Mouse (Mus musculus): Measurements from ENCODE around the gene Hivep3.

Hivep3 gene

GRCm38 (mm10) chr4:119873935-119874334, 140.4 kb downstream of the Hivep3 start:
- no peak for DNase-seq (ENCODE audit: low read depth, low spot score)

DNA sequence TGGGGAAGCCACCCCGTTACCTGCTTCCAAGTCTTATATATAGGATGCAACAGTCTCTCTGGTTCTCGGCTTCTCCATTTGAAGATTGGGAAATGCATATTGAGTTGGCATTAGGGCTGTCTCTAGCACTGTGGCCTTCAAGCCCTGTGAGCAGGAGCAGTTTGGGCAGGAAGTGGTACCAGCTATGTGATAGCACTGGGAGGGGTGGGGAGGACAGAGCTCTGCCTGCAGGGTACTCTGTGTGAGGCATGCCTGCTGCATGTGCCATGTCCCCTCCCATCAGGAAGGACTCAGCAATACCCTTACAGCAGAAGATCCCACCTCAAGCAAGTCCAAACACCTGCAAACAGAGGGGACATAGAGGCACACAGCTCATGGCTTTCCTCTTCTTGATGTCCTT, 142.0 kb downstream of the Hivep3 start:
- no peak for DNase-seq (ENCODE audit: low read depth, low spot score)

GRCm38 (mm10) chr4:119876535-119877160, 143.1 kb downstream of the Hivep3 start:
- DNase-seq (ENCODE audit: low read depth, low spot score) = no peak

GRCm38 (mm10) chr4:119878218-119878617, 144.6 kb downstream of the Hivep3 start:
- DNase-seq (ENCODE audit: low read depth, low spot score) = no peak

DNA sequence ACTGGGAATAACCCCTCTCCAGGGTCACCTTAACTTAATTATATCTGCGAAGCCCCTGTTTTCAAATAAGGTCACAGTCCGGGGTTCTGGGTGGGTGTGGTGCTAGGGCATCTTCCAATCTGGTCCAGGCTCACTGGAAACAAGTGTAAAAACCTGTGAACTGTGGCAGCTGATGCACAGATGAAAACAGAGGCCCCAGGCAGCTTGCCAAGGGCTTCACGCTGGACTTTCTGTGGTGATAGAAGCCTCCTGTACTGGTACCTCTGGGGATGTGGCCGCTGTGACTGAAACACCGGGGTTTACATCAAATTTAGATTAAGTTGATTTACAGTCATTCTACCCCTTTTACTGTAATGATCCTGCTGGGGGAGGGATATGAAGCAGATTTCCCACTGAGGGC, 146.1 kb downstream of the Hivep3 start:
- DNase-seq (ENCODE audit: low read depth, low spot score) = no peak

DNA sequence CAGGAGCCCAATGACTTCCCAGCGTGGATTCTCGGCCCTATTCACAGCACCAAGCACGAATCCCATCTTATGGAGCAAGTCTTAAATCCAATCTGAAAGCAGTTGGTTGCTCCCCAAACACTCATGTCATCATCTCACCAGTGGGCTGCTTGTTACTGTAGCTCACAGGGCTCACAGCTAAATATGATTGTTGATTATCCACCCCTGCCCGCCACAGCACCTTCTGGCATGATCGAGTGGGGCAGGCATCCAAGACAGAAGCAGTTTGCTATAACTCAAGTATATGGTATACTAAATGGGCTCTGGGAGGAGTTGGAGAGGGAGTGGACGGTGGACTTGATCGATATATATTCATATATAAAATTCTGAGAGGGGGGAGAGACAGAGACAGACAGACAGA, 146.7 kb downstream of the Hivep3 start:
- DNase-seq (ENCODE audit: low read depth, low spot score) = no peak

DNA sequence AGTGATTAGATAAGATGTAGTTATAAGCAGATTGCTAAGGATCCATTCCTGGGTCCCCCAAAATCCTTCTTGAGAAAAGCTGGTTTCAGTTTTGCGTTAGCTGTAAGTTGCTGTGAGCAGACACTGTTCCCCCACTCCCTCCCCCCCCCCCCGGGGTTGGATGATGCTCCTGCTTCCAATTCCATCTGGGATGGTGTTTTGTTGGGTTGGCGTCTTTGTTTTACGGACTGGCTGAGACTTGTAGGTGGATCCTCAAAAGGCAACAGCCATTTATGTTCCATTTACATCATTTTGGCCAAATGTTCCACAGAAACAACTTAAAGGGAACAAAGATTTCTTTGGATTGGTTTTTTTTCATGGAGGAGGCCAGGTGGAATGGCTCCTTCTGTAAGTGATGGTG, 147.7 kb downstream of the Hivep3 start:
- no peak for DNase-seq (ENCODE audit: low read depth, low spot score)

- peak; percentile 23 for DNase-seq (ENCODE audit: low read depth, low spot score)
Observed at GRCm38 (mm10) chr4:119882401-119882800, 148.8 kb downstream of the Hivep3 start.

DNA sequence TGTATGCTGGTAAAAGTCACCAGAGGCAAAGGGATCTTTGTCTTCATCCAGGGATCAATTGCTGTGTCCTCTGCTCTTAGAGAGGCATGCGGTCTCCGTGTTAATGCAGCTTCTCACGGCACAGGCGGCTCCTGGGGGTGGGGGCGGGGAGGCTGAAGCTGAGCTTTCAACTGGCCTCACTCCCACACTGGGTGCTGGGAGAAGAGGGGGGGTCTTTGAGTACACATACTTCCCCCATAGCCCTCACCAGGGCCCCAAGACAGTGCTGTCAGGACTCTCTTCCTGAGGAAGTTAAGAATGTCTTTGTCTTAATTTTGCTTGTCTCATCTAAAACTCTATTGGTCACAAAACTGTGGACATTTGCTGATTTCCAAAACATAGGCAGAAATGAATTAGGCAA, 149.2 kb downstream of the Hivep3 start:
- DNase-seq (ENCODE audit: low read depth, low spot score) = no peak

- no peak for DNase-seq (ENCODE audit: low read depth, low spot score)
Observed at GRCm38 (mm10) chr4:119886621-119887020, 153.0 kb downstream of the Hivep3 start.

DNA sequence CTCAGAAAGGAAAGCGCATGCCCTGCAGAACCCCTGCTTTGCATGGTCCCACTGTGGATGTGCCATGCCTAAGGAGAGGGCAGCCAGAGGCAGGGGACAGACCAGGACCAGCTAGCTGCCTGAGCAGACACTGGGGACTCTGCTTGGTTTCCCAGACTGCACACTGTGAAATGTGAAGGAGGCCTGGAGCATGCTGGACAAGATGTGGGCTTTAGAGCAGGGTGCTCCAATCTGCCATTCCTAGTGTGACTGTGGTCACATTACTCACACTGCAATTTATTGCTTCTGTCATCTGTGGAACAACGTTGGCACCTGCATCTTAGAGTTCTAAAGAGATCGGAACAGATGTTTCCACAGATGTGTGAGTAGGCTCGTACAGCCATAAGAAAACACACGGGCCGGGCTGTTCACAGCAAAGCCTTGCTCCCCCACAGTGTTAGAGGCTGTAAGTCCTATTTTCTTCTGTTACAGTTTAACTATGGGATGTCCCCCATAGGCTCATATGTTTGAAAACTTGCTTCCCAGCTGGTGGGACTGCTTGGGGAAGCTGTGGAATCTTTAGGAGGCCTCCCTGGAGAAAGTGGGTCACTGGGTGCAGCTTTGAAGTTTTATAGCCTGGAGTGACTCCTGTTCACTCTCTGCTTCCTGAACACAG, 154.1 kb downstream of the Hivep3 start:
- peak; percentile 17 for DNase-seq (ENCODE audit: low read depth, low spot score)

- no peak for DNase-seq (ENCODE audit: low read depth, low spot score)
Observed at GRCm38 (mm10) chr4:119889760-119890159, 156.2 kb downstream of the Hivep3 start.

GRCm38 (mm10) chr4:119893255-119893779, 159.7 kb downstream of the Hivep3 start:
- DNase-seq (ENCODE audit: low read depth, low spot score) = no peak

DNA sequence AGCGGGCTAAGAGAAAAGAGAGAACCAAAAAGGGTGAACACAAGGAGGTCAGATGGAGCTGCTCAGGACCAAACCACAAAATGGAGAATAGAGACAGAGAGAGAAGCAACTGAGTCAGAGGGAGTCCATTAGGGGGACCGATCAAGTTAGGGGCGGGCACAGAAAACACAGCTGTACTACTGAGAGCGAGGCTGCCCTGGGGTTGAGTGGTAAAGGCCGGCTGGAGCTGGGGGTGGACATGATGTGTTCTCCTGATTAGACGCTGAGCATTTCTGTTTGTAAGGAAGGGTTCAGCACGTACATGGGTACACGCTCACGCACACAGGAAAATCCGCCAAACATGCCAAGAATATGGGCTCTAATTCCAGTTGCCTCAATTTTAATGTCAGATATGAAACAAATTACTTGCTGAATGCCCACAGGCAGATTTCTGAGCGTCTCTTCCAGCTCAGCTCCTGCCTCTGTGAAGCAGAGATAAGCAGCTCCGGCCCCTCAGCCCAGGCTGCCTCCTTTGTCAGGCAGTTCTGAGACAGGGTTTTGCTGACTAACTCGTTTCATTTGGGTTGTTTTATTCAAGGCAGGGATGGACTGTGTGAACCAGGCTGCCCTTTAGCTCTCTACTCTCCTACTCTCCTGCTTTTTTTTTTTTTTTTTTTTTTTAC, 161.3 kb downstream of the Hivep3 start:
- DNase-seq (ENCODE audit: low read depth, low spot score) = no peak

DNA sequence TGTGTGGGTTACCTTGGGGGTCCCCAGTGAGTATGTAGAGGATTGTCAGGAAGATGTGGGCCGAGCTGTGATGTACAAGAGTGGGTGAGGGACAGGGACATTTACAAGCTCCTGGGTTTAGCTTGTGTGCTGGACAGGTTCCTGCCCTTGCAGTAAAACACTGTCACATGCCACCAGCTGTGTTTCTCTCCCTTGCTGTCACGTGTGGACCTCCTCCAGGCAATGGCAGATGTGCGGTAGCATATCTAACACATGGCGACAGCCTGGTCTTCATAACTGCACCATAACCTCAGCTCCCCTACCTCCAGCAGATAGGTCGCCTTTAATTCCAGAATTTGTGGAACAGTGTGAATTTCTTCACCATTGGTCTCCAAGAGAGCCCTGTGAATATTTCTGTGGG, 161.9 kb downstream of the Hivep3 start:
- DNase-seq (ENCODE audit: low read depth, low spot score) = no peak

DNA sequence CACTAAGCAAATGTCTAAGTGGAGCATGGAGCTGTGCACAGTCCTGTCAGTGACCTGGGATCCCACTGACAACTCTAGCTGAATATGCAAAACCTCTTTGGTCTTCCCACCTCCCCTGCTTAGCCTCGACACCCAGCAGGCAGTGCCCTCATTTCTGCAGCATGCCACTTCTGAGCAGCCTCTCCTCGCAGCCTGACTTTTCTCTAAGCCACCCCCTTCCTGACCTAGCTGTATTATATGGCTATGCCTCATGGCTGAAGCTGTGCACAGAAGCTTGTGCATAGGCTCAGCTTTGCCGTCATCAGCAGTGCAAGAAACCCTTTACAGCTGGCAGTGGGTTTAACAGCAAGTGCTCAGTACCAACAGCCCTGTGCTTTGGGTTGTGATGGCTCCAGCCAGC, 163.0 kb downstream of the Hivep3 start:
- no peak for DNase-seq (ENCODE audit: low read depth, low spot score)

- DNase-seq (ENCODE audit: low read depth, low spot score) = no peak
Observed at GRCm38 (mm10) chr4:119897054-119897855, 163.7 kb downstream of the Hivep3 start.

DNA sequence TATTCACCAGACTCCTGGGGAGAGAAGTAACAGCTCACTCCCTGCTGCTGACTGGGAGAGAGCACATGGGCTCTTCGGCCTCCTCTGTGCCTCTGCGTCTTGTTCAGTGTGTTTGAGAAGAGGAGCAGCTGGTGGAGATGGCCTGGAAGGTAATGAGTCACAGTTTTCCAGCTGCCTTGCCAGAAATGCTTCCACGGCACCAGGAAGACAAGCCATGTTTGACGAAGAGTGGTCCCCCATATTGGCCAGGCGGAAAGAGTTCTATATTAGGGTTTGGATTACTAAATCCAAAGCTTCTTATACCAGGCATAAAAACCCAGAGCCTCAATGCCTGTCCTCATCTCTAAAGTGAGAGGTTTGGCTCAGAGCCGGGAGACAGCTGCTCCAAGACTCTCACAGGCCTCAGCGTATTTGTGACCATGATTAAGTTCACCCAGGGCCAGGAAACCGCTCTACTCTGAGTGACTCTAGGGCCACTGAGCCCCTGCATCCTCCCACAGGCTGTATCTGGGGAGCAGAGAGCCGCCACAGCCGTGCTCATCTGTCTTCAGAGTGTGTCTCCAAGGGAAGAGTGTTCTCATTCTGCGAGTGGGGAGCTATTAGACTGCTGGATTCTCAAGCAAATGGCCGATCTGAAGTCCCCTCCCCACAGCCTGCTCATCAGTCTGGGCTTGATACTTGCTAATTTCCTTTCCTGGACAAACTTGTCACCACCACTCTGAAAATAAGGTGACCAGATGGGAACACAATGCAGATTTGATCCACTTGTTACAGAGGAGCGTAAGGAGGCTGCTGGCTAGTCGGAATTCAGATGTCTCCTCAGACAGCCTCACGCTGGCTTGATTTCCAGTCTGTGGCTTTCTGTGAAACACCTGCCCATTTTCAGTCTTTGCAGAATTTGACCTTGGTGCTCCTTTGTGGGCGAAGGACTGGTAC, 168.2 kb downstream of the Hivep3 start:
- DNase-seq (ENCODE audit: low read depth, low spot score) = no peak

DNA sequence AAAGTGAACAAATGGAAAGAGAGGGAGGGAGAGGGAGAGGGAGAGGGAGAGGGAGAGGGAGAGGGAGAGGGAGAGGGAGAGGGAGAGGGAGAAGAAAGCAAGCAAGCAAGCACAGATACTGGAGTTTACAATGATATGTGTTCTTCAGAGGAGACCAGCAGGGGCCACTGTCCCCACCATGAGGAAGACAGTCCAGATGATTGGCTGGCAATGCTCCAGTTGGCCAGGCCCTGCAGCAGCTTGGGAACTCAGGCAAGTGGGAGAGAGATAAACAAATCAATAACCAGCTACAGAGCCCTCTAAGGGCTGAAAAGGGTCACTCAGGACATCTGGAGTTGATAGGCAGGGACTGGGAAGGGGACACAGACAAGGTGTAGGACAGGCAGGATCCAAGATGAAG, 169.7 kb downstream of the Hivep3 start:
- DNase-seq (ENCODE audit: low read depth, low spot score) = no peak

GRCm38 (mm10) chr4:119903806-119904205, 170.2 kb downstream of the Hivep3 start:
- DNase-seq (ENCODE audit: low read depth, low spot score) = peak; percentile 83

DNA sequence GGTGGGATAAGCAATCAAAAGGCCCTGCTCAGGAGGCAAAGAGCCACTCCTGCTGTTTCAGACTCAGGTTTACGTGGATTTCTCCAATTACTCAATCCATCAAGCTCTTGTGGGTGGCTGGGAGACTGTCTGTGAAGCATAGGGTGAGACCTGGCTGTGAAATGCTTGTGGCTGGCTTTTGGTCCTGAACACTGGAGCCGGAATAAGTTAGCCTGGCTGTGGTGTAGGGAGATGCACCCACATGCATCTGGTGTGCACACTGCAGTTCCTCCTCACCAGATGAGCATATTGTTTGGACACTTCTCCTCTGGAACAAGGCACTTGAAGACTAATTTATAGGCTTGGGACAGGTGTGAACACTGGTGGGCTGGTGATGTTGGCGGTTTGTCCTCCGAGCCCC, 170.7 kb downstream of the Hivep3 start:
- DNase-seq (ENCODE audit: low read depth, low spot score) = no peak
